Mouse (Mus musculus): ENCODE measurements around the gene Fubp3. TPM values are rescaled to one million over a fixed set of nuclear protein-coding genes. Genes with fewer than 3 reads are reported as not detected.

Fubp3 gene
- polyA plus RNA-seq, 1 experiment from 2014 or later, result 72.1 TPM

DNA sequence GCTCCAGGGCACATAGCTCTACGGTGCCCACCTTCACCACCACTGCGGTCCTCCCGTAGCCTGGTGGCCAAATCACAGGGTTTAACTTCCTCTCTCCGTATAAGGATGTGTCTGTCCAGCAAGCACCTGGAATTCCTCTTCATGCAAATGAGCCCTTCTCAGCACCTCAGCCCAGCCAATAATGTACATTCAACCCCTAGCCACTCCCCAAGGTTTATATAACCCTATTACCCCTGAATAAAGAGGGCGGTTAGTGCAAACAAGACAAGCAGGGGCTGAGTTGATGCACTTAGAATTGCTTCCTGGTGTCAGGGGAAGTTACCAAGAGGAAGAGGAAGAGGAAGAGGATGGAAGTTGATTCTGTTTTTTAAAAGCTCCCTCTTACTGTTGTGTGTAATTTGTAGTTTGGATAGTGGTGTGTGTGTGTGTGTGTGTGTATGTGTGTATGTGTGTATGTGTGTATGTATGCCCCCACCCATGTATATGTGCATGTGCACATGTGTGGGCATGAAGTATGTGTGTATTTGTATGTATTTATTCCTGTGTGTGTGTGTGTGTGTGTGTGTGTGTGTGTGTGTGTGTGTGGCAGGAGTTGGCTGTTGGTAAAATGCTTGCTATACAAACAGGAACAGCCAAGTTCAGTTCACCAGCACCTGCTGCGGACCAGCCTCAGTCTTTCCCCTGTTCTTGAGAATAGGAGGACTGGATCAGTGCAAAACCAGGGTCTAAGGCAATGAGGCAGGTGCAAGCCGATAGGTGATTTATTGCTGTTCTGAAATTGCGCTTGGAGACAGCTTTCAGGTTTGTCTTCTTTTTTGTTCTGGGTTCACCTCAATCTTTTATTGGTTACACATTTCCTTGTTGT lies 90.7 kb downstream of the Fubp3 start:
- no peak for DNase-seq (ENCODE audit: low spot score)

- no peak for DNase-seq (ENCODE audit: low spot score)
Observed at GRCm38 (mm10) chr2:31663804-31664180, 91.3 kb downstream of the Fubp3 start.

Small RNA genes lying within 50 kb of the gene (microRNA-seq; reads per million reads assigned to microRNA genes)
- gene Mir6998 (ENCODE audit: borderline number of aligned reads), result not detected

Other genes with a start within 250 kb of the Fubp3 start
- gene Ass1, start 102.4 kb upstream of the Fubp3 start, polyA plus RNA-seq (2015; fragmentation: Nextera tagmentation; extraction: Ambion mirVana), result 23.9 and 24.1 TPM in 2 replicates
- gene Prdm12, start 67.4 kb downstream of the Fubp3 start, polyA plus RNA-seq (2015; fragmentation: Nextera tagmentation; extraction: Ambion mirVana), result not detected in 2 replicates
- 54.5 and 57.6 TPM in 2 replicates for gene Exosc2, start 98.1 kb downstream of the Fubp3 start, polyA plus RNA-seq (2015; fragmentation: Nextera tagmentation; extraction: Ambion mirVana)
- gene Abl1, start 115.7 kb downstream of the Fubp3 start, polyA plus RNA-seq (2015; fragmentation: Nextera tagmentation; extraction: Ambion mirVana), result 19.3 and 19.7 TPM in 2 replicates
- 1.5 and 2.1 TPM in 2 replicates for gene Qrfp, start 237.9 kb downstream of the Fubp3 start, polyA plus RNA-seq (2015; fragmentation: Nextera tagmentation; extraction: Ambion mirVana)